ENCODE assay signal across 19 mouse cellular contexts in genomic region chr12:74303418-74304294, GRCm38 (mm10). TPM values are rescaled to one million over a fixed set of nuclear protein-coding genes. Genes with fewer than 3 reads are reported as not detected.
DNase-seq lines count a peak whose midpoint lies in the region; ATAC-seq and TF ChIP-seq lines count a peak whose summit lies in the region.
"Had no signal": no experiment of that assay in that cellular context is flagged by ENCODE, and none has a peak within 500 bp of the region (broad histone marks: within the 10 kb centered on the region; RNA-seq: fewer than 3 reads in every experiment).

No protein-coding gene starts in this region.

- TF ChIP-seq POLR2A in myocyte (IDR thresholded peaks at IDR 0.05; ENCODE audit: insufficient read length, low read depth): no peak

- H3K4me3 ChIP-seq in lung, embryonic 14.5 days (ENCODE audit: low read depth, low read length): no peak overlapping the region
- no peak overlapping the region for H3K4me3 ChIP-seq in forebrain, embryonic 16.5 days (replicated peaks; ENCODE audit: low read length)
- no peak overlapping the region for H3K4me3 ChIP-seq in myocyte
- H3K4me3 ChIP-seq: gastrocnemius, adult 2 months; hindbrain, embryonic 15.5 days; midbrain, embryonic 15.5 days; neural tube, embryonic 12.5 days had no signal

- H3K79me2 ChIP-seq in myocyte (ENCODE audit: control insufficient read depth, insufficient read depth): no peaks in the 10 kb centered on the region

- H3K4me1 ChIP-seq in lung, embryonic 14.5 days (ENCODE audit: insufficient read depth): no peaks in the 10 kb centered on the region
- peaks cover 12% of the 10 kb centered on the region for H3K4me1 ChIP-seq in forebrain, embryonic 16.5 days (replicated peaks; ENCODE audit: control insufficient read depth, insufficient read depth, low read length)
- H3K4me1 ChIP-seq: hindbrain, embryonic 15.5 days; midbrain, embryonic 15.5 days; neural tube, embryonic 12.5 days had no signal

- peak; percentile 78 for ATAC-seq in frontal cortex, adult (ENCODE audit: low TSS enrichment)
- ATAC-seq in lung, embryonic 14.5 days (ENCODE audit: insufficient read depth): no peak
- ATAC-seq in forebrain, embryonic 16.5 days: peak; percentile 84
- ATAC-seq: midbrain, embryonic 15.5 days had no signal

- H3K27me3 ChIP-seq in lung, embryonic 14.5 days (ENCODE audit: insufficient read depth, low read length): no peaks in the 10 kb centered on the region
- H3K27me3 ChIP-seq in forebrain, embryonic 16.5 days (replicated peaks; ENCODE audit: control insufficient read depth, insufficient read depth, low read length): no peaks in the 10 kb centered on the region
- H3K27me3 ChIP-seq in myocyte (ENCODE audit: control insufficient read depth, insufficient read depth, insufficient read length): no peaks in the 10 kb centered on the region
- H3K27me3 ChIP-seq: hindbrain, embryonic 15.5 days; midbrain, embryonic 15.5 days; neural tube, embryonic 12.5 days had no signal

- DNase-seq in frontal cortex, postnatal 25 days (ENCODE audit: low spot score in 2 of 2): no peak
- peak; percentile 20 for DNase-seq in lung, embryonic 14.5 days
- DNase-seq in lung, adult 18-20 months: no peak
- no peak for DNase-seq in B cell, adult 2 months
- DNase-seq: adrenal gland, postnatal 25 days; gastrocnemius, adult 2 months; heart, postnatal 14 days; kidney, adult 18-20 months; kidney, postnatal 36 days; liver; lung, adult 2 months; thymus, adult 2 months had no signal

- no peak overlapping the region for H3K9ac ChIP-seq in lung, embryonic 14.5 days
- H3K9ac ChIP-seq in forebrain, embryonic 16.5 days (replicated peaks; ENCODE audit: low read depth, low read length): no peak overlapping the region
- H3K9ac ChIP-seq: hindbrain, embryonic 15.5 days; midbrain, embryonic 15.5 days; neural tube, embryonic 12.5 days had no signal

- H3K9me3 ChIP-seq in lung, embryonic 14.5 days (ENCODE audit: low read depth, low read length): no peaks in the 10 kb centered on the region
- no peaks in the 10 kb centered on the region for H3K9me3 ChIP-seq in forebrain, embryonic 16.5 days (ENCODE audit: control insufficient read depth, low read length)
- H3K9me3 ChIP-seq: hindbrain, embryonic 15.5 days; midbrain, embryonic 15.5 days; neural tube, embryonic 12.5 days had no signal

- no peaks in the 10 kb centered on the region for H3K36me3 ChIP-seq in lung, embryonic 14.5 days (ENCODE audit: insufficient read depth)
- no peaks in the 10 kb centered on the region for H3K36me3 ChIP-seq in forebrain, embryonic 16.5 days (ENCODE audit: control insufficient read depth, insufficient read depth)
- no peaks in the 10 kb centered on the region for H3K36me3 ChIP-seq in myocyte (ENCODE audit: control insufficient read depth, insufficient read depth)
- H3K36me3 ChIP-seq: hindbrain, embryonic 15.5 days; midbrain, embryonic 15.5 days; neural tube, embryonic 12.5 days had no signal

- H3K4me2 ChIP-seq in lung, embryonic 14.5 days: no peak overlapping the region
- H3K4me2 ChIP-seq in forebrain, embryonic 16.5 days (ENCODE audit: low read length): no peak overlapping the region
- H3K4me2 ChIP-seq in myocyte (ENCODE audit: low read depth): peak overlapping the region; percentile 20
- H3K4me2 ChIP-seq: hindbrain, embryonic 15.5 days; midbrain, embryonic 15.5 days; neural tube, embryonic 12.5 days had no signal

- H3K27ac ChIP-seq in lung, embryonic 14.5 days (ENCODE audit: low read depth): no peak overlapping the region
- peak overlapping the region; percentile 72 for H3K27ac ChIP-seq in forebrain, embryonic 16.5 days (ENCODE audit: low read length)
- H3K27ac ChIP-seq: gastrocnemius, adult 2 months; hindbrain, embryonic 15.5 days; macrophage; midbrain, embryonic 15.5 days; neural tube, embryonic 12.5 days had no signal

- TF ChIP-seq CTCF in lung, embryonic 14.5 days (IDR thresholded peaks at IDR 0.05; ENCODE audit: low read depth): no peak

- WGBS in lung, embryonic 14.5 days: 66% methylated on average over 9 of the region's 9 CpGs
- WGBS in forebrain, embryonic 16.5 days: 59% methylated on average over 9 of the region's 9 CpGs

- H3ac ChIP-seq in myocyte (ENCODE audit: control insufficient read depth, insufficient read length): no peak overlapping the region

TF ChIP-seq in myocyte, 11 proteins besides CTCF, POLR2A, EP300 and RAD21:
- TF ChIP-seq CEBPB (IDR thresholded peaks at IDR 0.05; ENCODE audit: insufficient read depth, poor library complexity, severe bottlenecking) (peak; percentile 66; the same call in 1 of the 2 replicates), MYOD1 (IDR thresholded peaks at IDR 0.05; ENCODE audit: control insufficient read depth in 1 of 3, insufficient read length in 2 of 3, low read depth in 2 of 3) (peak in 2 of 3 experiments; percentile 38 to 49), MYOG (IDR thresholded peaks at IDR 0.05; ENCODE audit: control insufficient read depth in 1 of 3, insufficient read depth in 1 of 3, insufficient read length in 2 of 3, low read depth in 2 of 3) (peak in 1 of 3 experiments; percentile 65), TCF3 (IDR thresholded peaks at IDR 0.05; ENCODE audit: insufficient read length, low read depth) (no peak)

RNA-seq across cellular contexts. Expression of gene Gm11042, which starts 12.5 kb away (rescaled TPM):
- not detected in 2 replicates for polyA plus RNA-seq in lung, embryonic 14.5 days (2014; fragmentation: Nextera tagmentation; extraction: Ambion mirVana)
- not detected in 2 replicates for polyA plus RNA-seq in forebrain, embryonic 16.5 days (2015; fragmentation: Nextera tagmentation; extraction: Ambion mirVana)
- not detected for polyA plus RNA-seq in myocyte (2012; fragmentation: generic; extraction: Trizol)
- polyA plus RNA-seq: hindbrain, embryonic 15.5 days; lung, adult 2 months; macrophage; midbrain, embryonic 15.5 days; neural tube, embryonic 12.5 days; thymus, adult 2 months had no signal
